Mouse (Mus musculus) liver, embryonic 14.5 days (tissue): ENCODE results near the gene Ncan. TPM values are rescaled to one million over a fixed set of nuclear protein-coding genes. Genes with fewer than 3 reads are reported as not detected.

ENCODE experiments used
- ATAC-seq: fragments of 200-750 bp; cut with Nextera tagmentation; 2 replicates; pipeline ENCODE4 v1.8.0; 2017; ENCODE audit warnings: moderate number of reproducible peaks, mild to moderate bottlenecking, moderate library complexity; ENCODE audit not compliant: insufficient read depth
- DNase-seq, 3 experiments: peaks; one replicate each; pipeline ENCODE4 v3.0.0-alpha.2; 2012 to 2013; ENCODE audit warnings: low read depth in 3 of 3, low spot score in 3 of 3
- H3K27ac ChIP-seq: fragments of 300-500 bp; sonication (generic); 2 replicates; pipeline ENCODE4 v1.5.1; 2014; ENCODE audit warnings: moderate library complexity, mild to moderate bottlenecking, control low read depth, inconsistent platforms
- H3K27me3 ChIP-seq: fragments of 300-500 bp; sonication (generic); 2 replicates; pipeline ENCODE4 v1.6.1; 2014; ENCODE audit warnings: mild to moderate bottlenecking, low read length, moderate library complexity; ENCODE audit not compliant: control insufficient read depth, insufficient read depth
- H3K36me3 ChIP-seq: fragments of 300-500 bp; sonication (generic); replicated peaks from 2 replicates; pipeline ENCODE4 v1.6.1; 2014; ENCODE audit warnings: low read depth; ENCODE audit not compliant: control insufficient read depth, insufficient read depth
- H3K4me1 ChIP-seq, 2 experiments: fragments of 200-500 bp in 1 of 2; fragments of 300-500 bp in 1 of 2; sonication (generic) in 1 of 2; replicated peaks; 2 replicates each; pipeline ENCODE4 v1.6.1; 2012 to 2014; ENCODE audit warnings: antibody characterized with exemption in 1 of 2, inconsistent platforms in 1 of 2, low read length in 1 of 2; ENCODE audit not compliant: control insufficient read depth in 2 of 2, insufficient read depth in 2 of 2
- H3K4me2 ChIP-seq: fragments of 300-500 bp; sonication (generic); 2 replicates; pipeline ENCODE4 v1.6.1; 2014; ENCODE audit warnings: low read depth, mild to moderate bottlenecking, control low read depth, moderate library complexity
- H3K4me3 ChIP-seq, 2 experiments: fragments of 200-500 bp in 1 of 2; fragments of 300-500 bp in 1 of 2; sonication (generic) in 1 of 2; 2 replicates each; pipeline ENCODE4 v1.5.1; 2012 to 2014; ENCODE audit warnings: low read depth in 2 of 2, low read length in 2 of 2, mild to moderate bottlenecking in 2 of 2, control low read depth in 1 of 2, inconsistent platforms in 1 of 2, moderate library complexity in 1 of 2; ENCODE audit not compliant: insufficient read depth in 1 of 2
- H3K9ac ChIP-seq: fragments of 300-500 bp; sonication (generic); replicated peaks from 2 replicates; pipeline ENCODE4 v1.6.1; 2014; ENCODE audit warnings: mild to moderate bottlenecking, control low read depth, moderate library complexity
- H3K9me3 ChIP-seq: fragments of 300-500 bp; sonication (generic); 2 replicates; pipeline ENCODE4 v1.6.1; 2016; ENCODE audit warnings: low read length, mixed read lengths; ENCODE audit not compliant: control insufficient read depth
- CTCF ChIP-seq: IDR thresholded peaks from 2 replicates; pipeline ENCODE4 v1.5.1; 2016; ENCODE audit warnings: antibody characterized with exemption, low read depth, control low read depth
- EP300 ChIP-seq: IDR thresholded peaks from 2 replicates; pipeline ENCODE4 v1.6.1; 2016; ENCODE audit warnings: antibody characterized with exemption, low read depth
- WGBS: fragments of 180-500 bp; shearing (Covaris S2); extraction: QIAGEN DNeasy Blood & Tissue Kit; methylation state at CpG from one replicate; pipeline ENCODE4 v1.1.7; 2014; ENCODE audit not compliant: insufficient replicate concordance; 5-methylcytosine and 5-hydroxymethylcytosine counted together
- polyA plus RNA-seq, 2 experiments: library from polyadenylated mRNA; depleted of rRNA in 1 of 2; stranded (reverse) in 1 of 2; unstranded in 1 of 2; fragments of >200 nt; fragmentation: Nextera tagmentation in 1 of 2; extraction: Ambion mirVana in 1 of 2; gene quantifications; 2 replicates each; pipeline versions ENCODE4 v1.2.1 to v1.2.3; 2012 to 2014

The Ncan gene
- polyA plus RNA-seq, 2 experiments: 0.01 TPM; not detected in 1

DNA sequence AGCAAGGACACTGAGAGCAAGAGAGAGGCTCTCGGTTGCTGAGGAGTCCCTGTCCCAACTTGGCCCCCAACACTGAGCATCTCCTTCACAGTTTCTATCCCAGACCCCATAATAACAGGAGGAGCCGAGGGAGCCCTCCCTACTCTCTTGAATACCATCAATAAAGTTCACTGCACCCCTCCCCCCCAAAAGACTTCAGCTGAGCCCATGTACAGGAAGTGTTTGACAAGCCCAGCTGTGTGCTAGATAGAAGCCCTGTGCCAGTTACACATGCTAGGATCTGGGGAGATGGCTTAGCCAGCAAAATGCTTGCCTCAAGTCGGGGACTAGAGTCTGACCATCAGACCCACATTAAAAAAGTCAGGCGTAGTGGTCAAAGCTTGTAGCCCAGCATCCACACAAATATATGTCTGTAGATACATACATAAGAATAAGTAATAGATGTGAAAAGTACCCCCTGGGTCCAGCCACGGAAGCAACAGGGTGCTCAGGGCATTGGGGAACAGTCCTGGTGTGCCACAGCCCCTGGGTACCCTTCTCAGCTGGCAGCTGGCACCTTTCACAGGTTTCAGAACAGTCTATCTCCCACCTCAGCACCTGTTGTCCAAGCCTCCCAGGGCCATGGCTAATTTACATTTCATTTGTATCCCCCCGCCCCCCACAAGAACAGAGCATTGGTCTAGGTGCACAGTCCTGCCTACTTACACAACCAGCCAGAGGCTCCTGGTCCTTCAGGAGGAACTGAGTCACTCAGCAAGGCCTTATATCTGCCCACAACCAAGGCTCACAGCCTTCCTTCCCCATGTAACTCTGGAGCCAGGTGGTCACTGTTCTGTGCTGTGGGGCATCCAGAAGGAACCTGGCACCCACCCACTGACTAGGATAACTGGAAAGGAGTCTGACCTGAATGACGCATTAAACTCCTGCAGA, 27.3 kb upstream of the Ncan start:
- 57% methylated on average over 7 of the region's 7 CpGs for WGBS
- peaks cover 0 to 4% of the 10 kb centered on the region in 2 experiments; a peak in 1 of 4 replicates for H3K4me1 ChIP-seq
- H3K4me2 ChIP-seq: no peak overlapping the region
- H3K27me3 ChIP-seq: no peaks in the 10 kb centered on the region
- no peak overlapping the region for H3K27ac ChIP-seq
- no peak overlapping the region for H3K9ac ChIP-seq
- DNase-seq (no peak), ATAC-seq (no peak)
- H3K36me3 ChIP-seq: no peaks in the 10 kb centered on the region
- TF ChIP-seq EP300: no peak
- TF ChIP-seq CTCF: no peak
- no peaks in the 10 kb centered on the region for H3K9me3 ChIP-seq
- no peak overlapping the region for H3K4me3 ChIP-seq

- H3K4me2 ChIP-seq: peak overlapping the region; percentile 95
- peaks cover 12 to 15% of the 10 kb centered on the region in 2 experiments for H3K4me1 ChIP-seq
- peak overlapping the region; percentile 87 to 92 for H3K4me3 ChIP-seq
- no peak for DNase-seq
- peak overlapping the region; percentile 84 for H3K9ac ChIP-seq
- H3K27ac ChIP-seq: peak overlapping the region; percentile 88
- no peak for TF ChIP-seq CTCF
- TF ChIP-seq EP300: no peak; the same call in 1 of the 2 replicates
- peaks cover 3% of the 10 kb centered on the region for H3K36me3 ChIP-seq
- no peak for ATAC-seq
- H3K27me3 ChIP-seq: no peaks in the 10 kb centered on the region
- no peaks in the 10 kb centered on the region for H3K9me3 ChIP-seq
- WGBS: 5% methylated on average over 9 of the region's 9 CpGs
Observed at GRCm38 (mm10) chr8:70139981-70140380, 19.3 kb upstream of the Ncan start.

DNA sequence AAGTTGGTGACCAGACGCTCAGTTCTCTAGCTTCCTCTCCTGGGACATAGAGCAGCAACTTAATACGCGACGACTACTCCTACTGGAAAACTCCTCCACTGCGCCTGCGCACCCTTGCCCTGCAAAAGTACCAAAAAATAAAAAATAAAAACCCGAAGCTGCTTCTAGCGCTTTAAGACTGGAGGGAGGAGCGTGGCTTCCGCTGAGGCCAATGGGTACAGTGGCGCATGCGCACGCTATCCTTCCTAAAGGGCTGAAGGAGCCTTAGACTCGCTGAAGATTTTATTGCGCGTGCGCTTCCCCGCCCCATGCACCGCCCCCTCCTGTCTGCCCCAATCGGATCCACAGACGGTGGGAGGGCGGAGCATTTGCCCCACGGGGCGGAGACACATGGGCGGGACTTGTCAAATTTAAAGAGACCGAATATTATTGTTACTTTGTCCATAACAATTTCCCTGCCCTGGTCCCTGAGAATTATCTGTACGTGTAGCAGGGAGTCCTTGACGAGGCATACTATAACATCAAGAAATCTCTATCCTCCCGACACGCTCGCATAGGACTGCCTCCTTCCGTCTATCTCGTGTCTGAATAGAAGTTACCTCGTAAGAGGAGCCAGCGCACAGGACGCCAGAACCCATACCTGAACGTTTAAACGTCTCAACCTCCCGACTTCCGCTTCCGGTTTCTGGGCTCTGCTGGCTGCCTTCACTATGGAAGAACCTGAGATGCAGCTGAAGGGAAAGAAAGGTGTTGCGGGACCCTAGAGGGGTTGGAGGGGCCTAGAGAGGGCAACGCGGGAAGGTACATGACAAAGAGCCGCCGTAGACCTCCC, 18.6 kb upstream of the Ncan start, which contains the start of the genes Rfxank, Borcs8 and Mef2b:
Rfxank (minus strand) TSS at position 129 of the 832 bp plus-strand sequence.
Borcs8 (plus strand) TSS at position 474 of the 832 bp plus-strand sequence.
Mef2b (plus strand) TSS at position 686 of the 832 bp plus-strand sequence.
- peak within 1 kb of the TSS; percentile 95 for H3K4me2 ChIP-seq
- H3K4me3 ChIP-seq: peak within 1 kb of the TSS; percentile 87 to 92
- ATAC-seq (peak; percentile 96), DNase-seq (peak; percentile 98 to 99 (median 98))
- H3K27ac ChIP-seq: peak within 1 kb of the TSS; percentile 88
- no peak for TF ChIP-seq CTCF
- TF ChIP-seq EP300: no peak
- peaks cover 12 to 15% of the 10 kb centered on the region in 2 experiments for H3K4me1 ChIP-seq
- peaks cover 10% of the 10 kb centered on the region for H3K36me3 ChIP-seq
- H3K27me3 ChIP-seq: no peaks in the 10 kb centered on the region
- H3K9ac ChIP-seq: peak within 1 kb of the TSS; percentile 84
- no peaks in the 10 kb centered on the region for H3K9me3 ChIP-seq
- under 1% methylated on average over 46 of the region's 46 CpGs for WGBS

DNA sequence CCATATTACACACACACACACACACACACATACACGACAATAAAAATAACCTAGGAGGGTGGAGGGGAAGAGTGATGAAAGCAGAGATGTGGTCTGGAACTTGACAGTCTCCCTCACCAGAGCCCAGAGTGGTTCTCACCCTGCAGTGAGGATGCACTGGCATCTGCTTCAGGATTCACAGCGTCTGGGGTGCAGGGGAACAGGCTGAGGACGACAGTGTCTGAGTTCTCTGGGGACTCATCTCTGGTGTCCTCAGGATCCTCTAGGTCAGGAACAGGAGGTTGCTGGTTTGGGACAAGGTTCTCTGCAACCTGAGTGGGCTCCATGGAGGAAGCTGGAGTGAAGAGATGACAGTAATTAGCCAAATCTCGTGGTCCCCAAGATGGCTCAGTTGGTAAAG, 17.2 kb upstream of the Ncan start:
- ATAC-seq: no peak
- Histone ChIP-seq H3K9ac (peak overlapping the region; percentile 74), H3K4me1 (peaks cover 12 to 19% of the 10 kb centered on the region in 2 experiments), H3K4me2 (peak overlapping the region; percentile 81), H3K9me3 (no peaks in the 10 kb centered on the region), H3K36me3 (peaks cover 10% of the 10 kb centered on the region), H3K4me3 (peak overlapping the region; percentile 87; a peak in 2 of 4 replicates), H3K27me3 (no peaks in the 10 kb centered on the region), H3K27ac (no peak overlapping the region)
- no peak for TF ChIP-seq CTCF
- no peak for TF ChIP-seq EP300
- WGBS: 63% methylated on average over 4 of the region's 4 CpGs
- no peak for DNase-seq
